Mouse (Mus musculus) forebrain, embryonic 14.5 days (tissue): ENCODE results near the gene Phc2. TPM values are rescaled to one million over a fixed set of nuclear protein-coding genes. Genes with fewer than 3 reads are reported as not detected.
"Not testable (repeated sequence)": the region's sequence is repeated elsewhere in the genome, so short reads cannot be mapped to it uniquely, and the experiment has no call there.

ENCODE experiments used
- ATAC-seq: fragments of 200-750 bp; cut with Nextera tagmentation; 2 replicates; pipeline ENCODE4 v1.8.0; 2017; ENCODE audit warnings: mild to moderate bottlenecking, moderate library complexity
- DNase-seq: peaks from one replicate; pipeline ENCODE4 v3.0.0-alpha.2; 2015; ENCODE audit warnings: low spot score
- H3K27ac ChIP-seq: fragments of 300-500 bp; sonication (generic); 2 replicates; pipeline ENCODE4 v1.5.1; 2014; ENCODE audit warnings: low read depth, mild to moderate bottlenecking, control low read depth, low read length, moderate library complexity
- H3K27me3 ChIP-seq: fragments of 300-500 bp; sonication (generic); replicated peaks from 2 replicates; pipeline ENCODE4 v1.6.1; 2014; ENCODE audit warnings: low read length, control low read depth, mixed read lengths; ENCODE audit not compliant: control insufficient read depth, insufficient read depth
- H3K36me3 ChIP-seq: fragments of 300-500 bp; sonication (generic); 2 replicates; pipeline ENCODE4 v1.6.1; 2014; ENCODE audit warnings: low read length, control low read depth; ENCODE audit not compliant: control insufficient read depth, insufficient read depth
- H3K4me1 ChIP-seq: fragments of 300-500 bp; sonication (generic); 2 replicates; pipeline ENCODE4 v1.6.1; 2014; ENCODE audit warnings: antibody characterized with exemption, low read length, control low read depth; ENCODE audit not compliant: control insufficient read depth, insufficient read depth
- H3K4me2 ChIP-seq: fragments of 300-500 bp; sonication (generic); 2 replicates; pipeline ENCODE4 v1.6.1; 2014; ENCODE audit warnings: mild to moderate bottlenecking, control low read depth, low read length
- H3K4me3 ChIP-seq: fragments of 300-500 bp; sonication (generic); 2 replicates; pipeline ENCODE4 v1.5.1; 2014; ENCODE audit warnings: low read depth, low read length, control low read depth
- H3K9ac ChIP-seq: fragments of 300-500 bp; sonication (generic); 2 replicates; pipeline ENCODE4 v1.6.1; 2014; ENCODE audit warnings: mild to moderate bottlenecking, low read length, control low read depth, moderate library complexity
- H3K9me3 ChIP-seq: fragments of 300-500 bp; sonication (generic); replicated peaks from 2 replicates; pipeline ENCODE4 v1.6.1; 2016; ENCODE audit warnings: low read length, control low read depth, mixed read lengths; ENCODE audit not compliant: control insufficient read depth
- WGBS: fragments of 180-500 bp; shearing (Covaris S2); extraction: QIAGEN DNeasy Blood & Tissue Kit; methylation state at CpG from one replicate; pipeline ENCODE4 v1.1.7; 2014; 5-methylcytosine and 5-hydroxymethylcytosine counted together
- polyA plus RNA-seq: library from polyadenylated mRNA; unstranded; fragments of >200 nt; fragmentation: Nextera tagmentation; extraction: Ambion mirVana; gene quantifications from 2 replicates; pipeline ENCODE4 v1.2.1, GENCODE M21; 2014

Phc2 gene
- polyA plus RNA-seq, 1 experiment from 2014 or later, result 35.3 TPM

DNA sequence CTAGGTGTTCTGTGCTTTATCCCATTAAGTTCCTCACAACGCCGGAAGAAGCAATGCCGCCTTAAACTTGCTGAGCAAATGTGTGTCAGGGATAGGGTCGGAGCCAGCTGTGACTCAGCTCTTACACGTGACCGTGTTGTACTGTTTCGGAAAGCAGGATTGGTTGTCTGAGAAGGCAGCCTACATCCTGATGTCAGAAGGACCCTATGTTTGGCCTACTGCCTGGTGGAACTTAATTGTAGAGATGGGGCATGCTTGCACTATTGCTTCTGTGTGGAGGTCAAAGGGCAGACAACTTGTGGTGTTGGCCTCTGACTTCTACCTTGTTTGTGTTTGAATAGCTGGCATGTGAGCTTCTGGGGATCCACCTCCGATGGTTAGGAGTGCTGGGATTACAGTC is 5.7 kb downstream of the Phc2 start:
- DNase-seq (no peak), ATAC-seq (no peak)
- Histone ChIP-seq H3K27me3 (0 out of 2 replicates have a peak, but pooled peaks cover 6% of the 10 kb centered on the region), H3K9ac (no peak overlapping the region), H3K4me3 (no peak overlapping the region), H3K27ac (no peak overlapping the region), H3K36me3 (no peaks in the 10 kb centered on the region), H3K4me1 (no peaks in the 10 kb centered on the region; the same call in 1 of the 2 replicates), H3K4me2 (no peak overlapping the region), H3K9me3 (no peaks in the 10 kb centered on the region)
- WGBS, result 89% methylated on average over 8 of the region's 8 CpGs

DNA sequence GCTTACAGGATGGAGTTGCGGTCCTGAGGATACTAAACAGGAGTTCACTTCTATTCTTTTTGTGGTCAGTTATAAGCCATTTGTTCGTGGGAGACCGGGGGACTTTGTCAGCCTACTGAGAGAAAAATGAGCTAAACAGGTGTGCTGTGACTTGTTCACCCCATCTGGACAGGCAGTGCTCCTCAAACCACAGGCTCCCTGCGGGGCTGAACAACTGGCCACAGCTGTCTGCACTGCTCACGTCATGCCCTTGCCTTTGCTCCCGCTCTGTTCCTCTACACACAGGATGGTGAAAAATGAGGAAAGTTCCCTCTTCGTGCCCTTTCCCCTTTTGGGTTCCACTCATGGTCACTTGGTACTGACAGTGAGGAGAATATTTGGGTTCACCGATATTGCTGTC is 6.6 kb downstream of the Phc2 start:
- Histone ChIP-seq H3K27ac (no peak overlapping the region), H3K9ac (no peak overlapping the region), H3K9me3 (no peaks in the 10 kb centered on the region), H3K27me3 (0 out of 2 replicates have a peak, but pooled peaks cover 2% of the 10 kb centered on the region), H3K4me3 (no peak overlapping the region), H3K36me3 (no peaks in the 10 kb centered on the region), H3K4me1 (no peaks in the 10 kb centered on the region), H3K4me2 (no peak overlapping the region)
- DNase-seq, result no peak
- ATAC-seq, result no peak
- WGBS, result 92% methylated on average over 8 of the region's 8 CpGs

GRCm38 (mm10) chr4:128664002-128664401 is 9.5 kb downstream of the Phc2 start:
- DNase-seq (no peak), ATAC-seq (no peak)
- Histone ChIP-seq H3K4me2 (no peak overlapping the region), H3K4me1 (no peaks in the 10 kb centered on the region), H3K9me3 (no peaks in the 10 kb centered on the region), H3K27me3 (no peaks in the 10 kb centered on the region), H3K4me3 (no peak overlapping the region), H3K27ac (no peak overlapping the region), H3K36me3 (no peaks in the 10 kb centered on the region), H3K9ac (no peak overlapping the region)
- WGBS, result 75% methylated on average over 3 of the region's 3 CpGs

GRCm38 (mm10) chr4:128666362-128666761 is 11.9 kb downstream of the Phc2 start:
- DNase-seq, H3K4me3 ChIP-seq, H3K9me3 ChIP-seq, H3K9ac ChIP-seq, H3K27me3 ChIP-seq, ATAC-seq, H3K27ac ChIP-seq, H3K4me2 ChIP-seq, H3K36me3 ChIP-seq, H3K4me1 ChIP-seq: not testable (repeated sequence)
- 86% methylated on average over 7 of the region's 7 CpGs for WGBS

GRCm38 (mm10) chr4:128667195-128667594 is 12.7 kb downstream of the Phc2 start:
- H3K9ac ChIP-seq, H3K27me3 ChIP-seq, H3K9me3 ChIP-seq, H3K4me3 ChIP-seq, ATAC-seq, H3K36me3 ChIP-seq, H3K27ac ChIP-seq, H3K4me2 ChIP-seq, H3K4me1 ChIP-seq, DNase-seq: not testable (repeated sequence)
- 89% methylated on average over 4 of the region's 4 CpGs for WGBS

- 81% methylated on average over 6 of the region's 6 CpGs for WGBS
- H3K27ac ChIP-seq, result no peak overlapping the region
- H3K27me3 ChIP-seq, result no peaks in the 10 kb centered on the region
- DNase-seq, result no peak
- ATAC-seq, result no peak
- no peaks in the 10 kb centered on the region for H3K9me3 ChIP-seq
- H3K4me1 ChIP-seq, result peaks cover 6% of the 10 kb centered on the region; the same call in 1 of the 2 replicates
- no peaks in the 10 kb centered on the region for H3K36me3 ChIP-seq
- no peak overlapping the region for H3K4me3 ChIP-seq
- no peak overlapping the region for H3K9ac ChIP-seq
- H3K4me2 ChIP-seq, result no peak overlapping the region
These were observed 14.7 kb downstream of the Phc2 start for GRCm38 (mm10) chr4:128669229-128669628.

GRCm38 (mm10) chr4:128670566-128671191 is 16.2 kb downstream of the Phc2 start:
- Histone ChIP-seq H3K4me2 (no peak overlapping the region), H3K27me3 (no peaks in the 10 kb centered on the region), H3K36me3 (no peaks in the 10 kb centered on the region), H3K4me3 (no peak overlapping the region), H3K27ac (no peak overlapping the region), H3K4me1 (peaks cover 6% of the 10 kb centered on the region; the same call in 1 of the 2 replicates), H3K9me3 (no peaks in the 10 kb centered on the region), H3K9ac (no peak overlapping the region)
- no peak for DNase-seq
- 46% methylated on average over 11 of the region's 11 CpGs for WGBS
- no peak for ATAC-seq

DNA sequence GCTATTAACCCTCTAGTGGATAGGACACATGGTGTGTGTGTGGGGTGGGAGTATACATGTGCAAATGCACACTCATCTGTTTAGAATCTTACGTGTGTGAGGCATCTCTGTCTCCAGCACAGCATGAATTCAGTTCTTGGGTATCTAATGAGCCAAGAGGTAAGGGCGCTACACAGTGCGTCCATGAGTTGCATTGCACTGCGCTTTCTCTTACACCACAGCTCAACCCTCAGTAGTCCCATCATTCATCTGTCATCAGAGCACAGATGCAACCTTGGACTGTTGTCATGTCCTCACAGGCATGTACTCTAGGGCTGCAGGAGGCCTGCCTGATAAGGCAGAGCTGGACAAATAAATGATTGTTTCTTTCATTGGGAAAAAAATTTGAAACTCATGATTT is 18.0 kb downstream of the Phc2 start:
- Histone ChIP-seq H3K27ac (no peak overlapping the region), H3K4me1 (peaks cover 6% of the 10 kb centered on the region; the same call in 1 of the 2 replicates), H3K27me3 (no peaks in the 10 kb centered on the region), H3K9me3 (no peaks in the 10 kb centered on the region), H3K4me2 (no peak overlapping the region), H3K9ac (no peak overlapping the region), H3K36me3 (no peaks in the 10 kb centered on the region), H3K4me3 (no peak overlapping the region)
- DNase-seq (no peak), ATAC-seq (no peak)
- WGBS, result 83% methylated on average over 4 of the region's 4 CpGs

- H3K4me3 ChIP-seq, result no peak overlapping the region
These were observed 24.2 kb downstream of the Phc2 start for GRCm38 (mm10) chr4:128678564-128679217.

More at GRCm38 (mm10) chr4:128678564-128679217, 24.2 kb downstream of the Phc2 start:
- H3K27me3 ChIP-seq, result no peaks in the 10 kb centered on the region
- peak; percentile 42; the same call in 1 of the 2 replicates for ATAC-seq
- H3K4me2 ChIP-seq, result peak overlapping the region; percentile 28
- peak overlapping the region; percentile 54; the same call in 1 of the 2 replicates for H3K27ac ChIP-seq
- peak; percentile 62 for DNase-seq
- H3K36me3 ChIP-seq, result no peaks in the 10 kb centered on the region
- peaks cover 6% of the 10 kb centered on the region; the same call in 1 of the 2 replicates for H3K4me1 ChIP-seq
- WGBS, result 46% methylated on average over 13 of the region's 13 CpGs
- no peaks in the 10 kb centered on the region for H3K9me3 ChIP-seq
- peak overlapping the region; percentile 29; the same call in 1 of the 2 replicates for H3K9ac ChIP-seq
